Mouse (Mus musculus) layer of hippocampus, postnatal 36 days (tissue): ENCODE results near the gene Arl3. TPM values are rescaled to one million over a fixed set of nuclear protein-coding genes. Genes with fewer than 3 reads are reported as not detected.

Experiments used
- DNase-seq, 2 experiments: peaks; one replicate each; pipeline ENCODE4 v3.0.0; 2022
- total RNA-seq, 2 experiments: library from RNA; stranded (reverse); gene quantifications; 2 replicates each; pipeline ENCODE4 v1.2.3; 2021

Arl3 gene
- total RNA-seq, 2 experiments from 2014 or later, result 123 to 126 TPM

DNA sequence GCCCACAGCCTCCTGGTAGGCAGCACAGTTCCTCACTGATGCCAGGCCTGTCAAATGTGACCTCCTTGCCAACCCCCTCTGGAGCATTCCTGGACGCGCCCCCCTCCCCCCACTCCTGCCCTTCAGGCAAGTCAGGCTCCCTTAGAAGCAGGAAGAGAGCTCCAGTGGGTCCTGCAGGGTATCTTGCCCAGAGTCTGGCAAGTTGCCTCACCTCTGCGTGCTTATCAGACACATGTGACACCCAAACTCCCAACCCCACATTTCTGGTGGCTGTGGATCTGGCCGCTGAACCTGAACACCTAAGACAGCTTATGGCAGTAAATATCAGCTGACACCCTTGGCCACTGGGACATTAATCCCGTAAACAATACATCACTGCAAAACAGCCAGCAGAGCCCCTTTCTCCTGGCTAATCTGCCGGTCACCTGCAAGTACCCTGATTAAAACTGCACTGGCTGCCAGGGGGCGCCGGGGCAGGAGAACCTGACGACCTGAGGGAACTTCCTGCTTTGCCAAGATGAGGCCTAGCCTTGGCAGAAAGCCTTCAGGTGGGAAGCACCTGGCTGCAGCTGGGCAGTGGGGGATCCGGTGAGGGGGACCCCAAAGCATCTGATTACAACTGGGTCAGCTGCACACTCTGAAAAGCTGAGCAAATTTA lies 40.8 kb downstream of the Arl3 start:
- DNase-seq, result no peak

DNA sequence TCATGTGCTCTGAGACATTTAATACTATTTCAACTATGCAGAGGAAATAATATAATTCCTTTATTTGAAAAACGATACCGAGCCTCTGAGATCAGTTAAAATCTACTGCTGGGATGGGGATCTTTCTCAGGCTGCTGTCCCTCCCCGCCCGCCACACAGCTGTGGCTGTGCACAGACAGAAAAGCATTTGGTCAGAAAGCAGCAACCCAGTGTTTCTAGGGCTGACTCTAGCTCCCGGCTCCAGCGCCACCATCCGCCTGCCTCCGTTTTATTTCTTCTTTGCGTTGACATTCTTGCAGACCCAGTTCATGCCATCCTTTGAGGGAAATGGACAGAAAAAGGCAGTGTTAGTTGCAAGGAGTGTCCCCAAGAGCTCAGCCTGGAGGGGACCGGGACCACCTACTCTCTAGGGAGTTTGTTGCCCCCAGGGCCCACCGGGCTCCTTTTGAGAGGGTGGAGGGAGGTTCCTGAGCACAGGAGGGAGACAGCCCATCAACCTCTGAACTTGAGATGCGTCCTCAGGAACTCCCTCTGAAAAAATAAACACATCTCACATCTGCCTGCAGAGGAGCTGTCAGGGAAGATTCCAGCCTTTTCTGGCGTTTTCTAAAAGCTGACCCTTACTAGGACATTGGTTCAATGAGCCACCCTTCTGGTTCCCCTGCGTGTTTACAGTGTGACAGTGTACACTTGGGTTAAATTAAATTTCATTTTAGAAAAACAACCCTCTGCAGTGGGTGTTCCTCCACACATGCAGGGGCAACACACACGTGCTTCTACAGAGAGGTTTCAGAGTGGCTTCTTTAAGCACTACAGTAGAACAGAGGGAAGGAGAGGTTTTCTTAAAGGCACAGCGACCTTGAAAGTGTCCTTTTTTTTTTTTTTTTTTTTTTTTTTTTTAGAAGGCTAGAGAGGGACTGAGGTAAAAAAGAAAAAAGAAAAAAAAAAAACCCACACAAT lies 41.6 kb downstream of the Arl3 start:
- DNase-seq, result peak in 1 of 2 experiments; percentile 60

DNA sequence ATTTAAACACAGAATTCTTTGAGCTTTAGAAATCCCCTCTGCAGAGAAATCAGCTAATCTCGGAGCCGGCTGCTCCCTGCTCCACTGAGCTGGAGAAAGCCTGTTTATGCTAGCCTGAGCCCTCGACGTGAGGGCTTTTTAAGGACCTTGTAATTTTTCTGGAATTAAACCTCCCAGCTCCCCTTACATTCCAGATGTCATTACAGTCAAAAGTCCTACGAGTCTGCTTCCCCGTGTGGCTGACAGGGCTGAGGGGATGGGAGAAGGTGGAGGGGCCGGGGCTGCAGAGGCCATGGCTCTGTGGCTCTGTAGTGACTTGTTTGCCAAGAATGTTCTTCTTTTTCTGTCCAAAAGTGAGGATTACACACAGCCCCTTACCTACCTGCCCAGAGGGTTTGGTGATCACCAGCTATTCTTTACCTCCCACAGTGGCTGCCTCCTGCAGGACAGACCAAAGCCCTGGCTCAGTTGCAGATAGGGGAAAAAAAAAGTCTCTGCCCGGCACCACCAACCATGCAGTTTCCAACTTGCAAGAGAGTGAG lies 42.5 kb downstream of the Arl3 start:
- no peak for DNase-seq

DNA sequence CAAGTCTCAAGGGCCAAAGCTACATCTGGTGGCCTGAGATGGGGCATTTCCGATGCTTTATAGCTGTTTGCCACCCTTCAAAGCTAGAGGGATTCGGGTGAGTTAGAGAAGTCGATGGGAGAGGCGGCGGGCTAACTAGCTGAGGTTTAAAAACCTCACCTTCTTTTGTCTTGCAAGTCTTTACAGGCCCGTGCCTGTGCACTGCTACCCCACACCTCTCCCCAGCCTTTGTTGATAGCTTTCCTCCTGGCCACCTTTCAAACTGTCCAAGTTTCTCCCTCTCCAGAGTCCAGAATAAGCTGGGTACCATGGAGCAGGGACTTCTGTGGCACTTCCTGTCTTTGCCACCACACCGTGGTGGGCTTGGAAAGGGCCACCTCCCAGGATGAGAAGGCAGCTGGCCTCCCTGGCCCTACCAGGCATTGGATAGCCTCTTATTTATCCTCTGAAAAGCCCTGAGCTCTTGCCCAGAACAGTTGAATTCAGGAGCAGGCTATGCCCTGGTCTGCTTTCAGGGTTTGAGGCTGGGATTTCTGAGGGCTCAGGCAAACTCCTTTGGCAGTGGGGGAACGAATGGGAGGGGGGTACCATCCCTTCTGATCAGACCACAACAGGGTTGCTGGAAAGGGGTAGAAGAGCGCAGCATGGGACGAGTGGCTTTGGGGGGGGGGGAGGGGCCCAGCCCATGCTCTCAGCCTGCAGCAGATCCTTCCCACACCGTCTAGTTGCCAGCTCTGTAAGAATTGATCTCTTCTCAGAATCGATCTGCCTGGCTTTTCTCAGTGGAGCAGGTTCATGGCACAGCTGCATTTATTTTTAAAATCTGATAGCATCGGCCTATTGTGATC lies 43.2 kb downstream of the Arl3 start:
- DNase-seq, result no peak

DNA sequence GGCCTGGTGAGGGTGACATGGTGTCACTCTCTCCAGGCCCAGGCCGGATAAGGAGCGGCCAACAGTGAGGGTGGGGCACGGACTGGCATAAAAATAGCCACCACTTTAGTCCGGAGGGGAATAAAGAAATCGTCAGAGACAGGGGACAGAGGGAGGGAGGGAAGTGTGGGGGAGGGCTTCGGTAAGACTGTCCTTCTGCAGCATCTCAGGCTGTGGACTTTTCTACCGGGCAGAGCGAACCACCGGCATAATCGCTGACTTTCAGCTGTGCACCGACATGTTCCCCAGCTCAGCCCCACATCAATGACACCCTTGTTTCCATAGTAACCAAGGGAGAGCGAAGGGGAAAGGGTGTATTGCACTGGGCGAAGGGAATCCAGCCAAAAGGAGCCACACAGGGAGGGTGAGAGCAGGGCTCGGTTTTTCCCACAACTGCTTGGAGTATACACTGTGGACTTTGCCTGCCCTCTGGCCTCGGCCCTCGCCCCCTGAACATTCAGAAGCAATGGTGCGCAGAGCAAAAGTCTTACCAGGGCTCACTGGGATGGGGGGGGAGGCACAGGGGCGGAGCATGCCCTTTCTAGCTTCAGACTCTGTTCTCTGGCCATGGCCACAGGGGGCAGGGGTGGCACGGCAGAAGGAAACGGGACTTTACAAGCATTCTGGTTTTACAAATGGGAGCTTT lies 44.3 kb downstream of the Arl3 start:
- DNase-seq, result peak in 1 of 2 experiments; percentile 61

DNA sequence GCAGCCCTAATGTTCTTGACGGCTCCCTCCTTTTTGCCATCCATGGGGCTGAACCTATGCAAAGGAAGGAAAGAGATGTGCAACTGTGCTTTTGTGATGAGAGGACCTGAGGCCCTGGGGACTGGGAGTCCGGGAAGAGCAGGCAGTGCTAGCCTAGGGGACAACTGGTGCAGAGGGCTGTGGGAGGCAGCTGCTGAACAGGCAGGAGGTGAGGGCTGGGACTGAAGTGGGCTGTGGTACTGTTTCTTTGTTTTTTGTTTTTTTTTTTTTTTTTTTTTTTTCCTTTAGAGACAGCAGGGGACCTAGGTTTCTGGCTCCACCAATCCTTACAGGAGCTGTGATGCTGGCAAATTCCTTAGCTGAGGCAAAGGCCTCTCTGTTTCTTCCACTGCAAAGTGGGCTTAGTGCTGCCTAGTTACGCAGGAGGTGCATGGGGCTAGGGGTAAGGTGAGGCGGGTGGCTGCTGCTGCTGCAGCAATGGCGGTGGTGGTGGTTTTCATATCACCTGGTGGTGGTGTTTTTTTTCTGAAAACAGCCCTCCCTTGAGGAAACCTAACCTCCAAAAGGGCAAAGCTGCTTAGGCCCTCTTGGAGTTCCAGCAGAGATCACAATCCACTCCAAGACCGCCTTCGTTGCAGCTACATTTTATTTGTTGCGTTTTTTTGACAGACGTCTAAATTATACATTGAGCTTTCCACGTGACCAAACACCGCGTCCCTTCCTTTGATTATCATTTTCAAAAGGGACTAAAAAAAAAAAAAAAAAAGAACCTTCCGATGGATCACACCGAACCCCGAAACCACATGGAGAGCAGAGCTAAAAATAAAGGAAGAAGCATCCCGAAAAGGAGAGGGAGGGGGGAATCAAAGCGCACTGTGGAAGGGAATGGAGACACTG lies 45.1 kb downstream of the Arl3 start:
- no peak for DNase-seq

DNA sequence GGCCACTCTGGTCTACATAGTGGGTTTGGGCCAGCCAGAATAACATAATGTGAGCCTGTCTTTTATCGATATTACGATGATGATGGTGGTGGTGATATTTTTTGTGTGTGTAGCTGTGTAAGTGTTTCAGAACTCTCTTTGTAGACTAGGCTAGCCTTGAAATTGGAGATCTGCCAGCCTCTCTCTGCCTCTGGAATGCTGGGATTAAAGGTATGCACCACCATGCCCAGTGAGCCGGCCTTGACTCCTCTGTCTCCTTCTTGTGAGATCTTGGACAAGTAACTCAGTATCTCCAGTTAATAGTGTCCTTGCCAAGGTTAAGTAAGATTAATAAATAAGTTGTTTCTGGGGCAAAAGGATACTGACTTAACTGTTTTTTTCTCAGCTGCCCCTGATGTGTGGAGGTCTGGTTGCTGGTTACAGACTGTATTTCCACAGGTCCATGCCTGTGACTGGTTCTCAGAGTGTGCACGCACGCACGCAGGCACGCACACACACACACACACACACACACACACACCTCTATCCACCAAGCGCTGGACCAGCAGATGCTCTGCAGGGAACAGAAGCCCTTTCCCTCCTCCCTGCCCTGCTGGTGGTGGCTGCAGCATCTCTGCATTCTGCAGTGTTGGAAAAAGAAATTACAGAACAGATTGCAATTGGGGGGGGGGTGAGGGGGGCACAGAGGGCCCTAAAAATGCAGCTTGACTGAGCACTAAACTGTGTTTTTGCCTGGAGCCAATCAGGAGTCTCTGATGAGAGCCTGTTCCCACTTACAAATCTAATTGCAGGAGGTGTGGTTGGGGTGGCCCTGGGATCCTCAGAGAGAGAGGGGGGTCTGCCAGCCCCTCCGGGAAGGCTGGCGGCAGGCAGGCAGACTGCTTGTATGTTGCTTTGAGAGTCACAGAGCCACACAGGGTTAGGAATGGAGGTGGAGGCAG lies 47.0 kb downstream of the Arl3 start:
- DNase-seq, result no peak

DNA sequence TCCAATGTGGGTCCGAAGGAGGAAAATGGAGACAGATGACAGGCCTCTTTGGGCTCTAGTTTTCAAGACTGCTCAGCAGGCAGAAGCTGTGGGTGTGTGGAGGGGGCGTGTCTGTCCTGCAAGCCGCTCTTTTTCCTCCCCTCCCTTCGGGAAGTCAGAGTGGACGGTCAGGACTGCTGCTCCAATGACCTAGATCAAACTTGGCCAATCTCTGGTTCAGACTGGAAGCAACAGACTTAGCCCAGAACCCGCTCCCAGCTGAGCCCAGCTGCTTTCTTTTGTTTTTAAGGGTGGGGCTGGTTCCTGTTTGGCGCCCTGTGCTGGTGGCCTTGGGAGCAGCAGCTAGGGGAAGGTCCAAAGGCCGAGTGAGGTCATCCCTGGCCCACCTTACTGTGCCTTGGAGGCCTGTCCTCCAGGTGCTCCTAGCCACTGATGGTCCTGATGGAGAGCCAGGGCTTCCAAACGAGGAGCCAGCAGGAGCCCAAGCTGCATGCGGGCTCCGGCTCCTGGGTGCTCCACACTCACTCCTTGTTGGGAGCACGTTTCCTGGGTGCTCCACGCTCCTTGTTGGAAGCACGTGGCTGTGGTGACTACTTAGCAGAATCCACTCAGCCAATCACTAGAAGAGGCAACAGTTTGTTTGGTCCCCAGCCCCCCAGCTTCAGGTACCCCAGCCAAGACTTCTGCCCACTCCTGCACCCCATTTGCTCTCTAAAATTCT lies 48.2 kb downstream of the Arl3 start:
- no peak for DNase-seq

DNA sequence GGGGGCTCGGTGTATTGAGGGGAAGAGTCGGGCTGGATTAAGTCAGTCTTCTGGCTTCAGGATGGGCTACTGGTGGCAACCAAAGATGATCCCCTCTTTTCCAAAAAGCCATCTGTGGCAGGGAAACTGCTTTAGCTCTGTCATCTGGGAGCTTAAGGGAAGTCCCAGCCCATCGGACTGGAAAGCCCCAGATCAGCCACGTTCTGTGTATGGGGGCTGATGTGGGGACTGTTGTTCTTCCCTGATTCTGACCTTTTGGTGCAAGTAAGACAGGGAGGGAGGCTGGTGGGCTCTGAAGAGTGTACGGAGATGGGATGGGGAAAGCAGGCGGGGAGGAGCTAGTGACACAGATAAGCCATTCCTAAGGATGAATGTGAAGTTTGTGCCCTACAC lies 48.9 kb downstream of the Arl3 start:
- no peak for DNase-seq

DNA sequence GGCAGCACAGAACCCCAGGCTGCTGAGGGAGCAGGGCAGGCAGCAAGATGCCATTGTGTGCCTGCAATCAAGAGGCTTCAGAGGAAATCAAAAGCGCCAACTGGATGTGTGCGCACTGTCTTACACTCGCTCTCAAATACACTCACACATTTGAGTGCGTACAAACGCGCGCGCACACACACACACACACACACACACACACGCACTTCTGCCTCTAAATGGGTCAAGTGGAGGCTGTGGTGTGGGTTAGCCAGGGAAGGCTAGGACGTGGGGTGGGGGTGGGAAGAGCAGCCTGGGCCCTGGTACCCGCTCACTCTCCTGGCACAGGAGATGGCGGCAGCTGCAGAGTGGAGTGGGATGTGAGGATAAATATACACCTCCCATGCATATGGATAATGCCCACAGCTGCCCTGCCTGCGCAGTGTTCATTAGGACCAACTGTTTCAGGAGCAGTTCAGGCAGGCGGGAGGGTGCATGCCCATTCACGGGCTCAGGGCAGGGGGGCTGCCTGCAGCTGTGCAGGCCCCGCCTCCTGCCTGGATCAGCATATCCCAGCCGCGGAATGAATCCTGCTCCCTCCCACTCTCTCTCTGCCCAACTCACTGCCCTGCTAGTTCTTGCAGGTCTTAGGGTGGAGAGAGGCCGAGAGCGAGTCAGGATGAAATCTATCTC lies 49.4 kb downstream of the Arl3 start:
- DNase-seq, result peak; percentile 66 to 79

DNA sequence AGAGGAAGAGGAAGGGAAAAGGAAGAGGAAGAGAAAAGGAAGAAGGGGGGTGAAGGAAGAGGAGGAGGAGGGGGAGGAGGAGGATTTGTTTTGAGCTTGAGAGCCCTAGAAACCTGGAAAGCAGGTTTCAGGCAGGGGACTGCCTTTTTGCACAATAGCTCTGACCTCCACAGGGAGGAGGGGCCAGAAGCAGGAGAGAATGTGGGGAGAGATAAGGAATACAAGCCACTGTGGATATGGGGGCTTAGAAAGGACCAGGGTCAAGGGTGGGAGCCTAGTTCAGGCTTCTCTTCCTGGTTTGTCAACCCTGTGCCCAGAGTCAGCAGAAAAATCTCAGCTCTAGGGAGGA lies 49.9 kb downstream of the Arl3 start:
- DNase-seq, result no peak

DNA sequence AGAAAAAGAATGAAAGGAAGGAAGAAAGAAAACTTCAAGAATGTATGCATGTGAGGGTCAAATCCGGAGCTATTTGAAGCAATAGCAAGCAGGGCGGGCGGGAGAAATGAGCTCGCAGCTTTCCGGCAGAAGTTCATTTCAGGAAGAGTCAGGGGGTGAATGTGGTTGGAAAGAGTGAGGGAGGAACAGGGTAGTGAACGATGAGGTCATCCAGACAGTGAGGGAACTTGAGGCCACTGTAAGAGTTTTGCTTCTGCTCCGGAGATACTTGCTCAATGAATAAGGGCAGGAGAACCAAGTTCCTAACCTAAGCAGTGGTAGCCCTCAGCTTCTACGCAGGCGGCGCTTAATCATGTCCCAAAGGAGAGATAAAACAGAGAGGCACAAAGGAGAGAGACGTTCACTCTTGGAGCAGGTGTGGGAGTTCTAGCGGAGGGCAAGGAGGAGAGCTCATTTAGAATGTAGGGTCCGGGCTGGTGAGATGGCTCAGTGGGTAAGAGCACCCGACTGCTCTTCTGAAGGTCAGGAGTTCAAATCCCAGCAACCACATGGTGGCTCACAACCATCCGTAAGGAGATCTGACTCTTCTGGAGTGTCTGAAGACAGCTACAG lies 50.5 kb downstream of the Arl3 start:
- no peak for DNase-seq

DNA sequence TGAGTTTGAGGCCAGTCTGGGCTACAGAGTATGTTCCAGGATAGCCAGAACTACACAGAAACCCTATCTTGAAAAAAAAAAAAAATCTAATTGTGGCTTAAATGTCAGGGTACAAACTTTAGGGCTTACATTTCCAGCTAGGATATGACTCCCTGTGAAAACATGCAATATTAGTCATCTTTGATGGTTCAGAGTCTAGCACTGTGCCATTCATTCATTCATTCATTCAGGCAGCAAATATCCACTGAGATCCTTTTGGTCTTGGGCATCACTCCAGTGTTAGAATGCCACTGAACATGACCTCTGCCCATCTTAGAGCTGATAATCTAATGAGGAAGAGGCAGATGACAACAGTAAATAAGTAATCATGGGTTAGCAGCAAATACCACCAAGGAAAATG lies 51.3 kb downstream of the Arl3 start:
- no peak for DNase-seq

DNA sequence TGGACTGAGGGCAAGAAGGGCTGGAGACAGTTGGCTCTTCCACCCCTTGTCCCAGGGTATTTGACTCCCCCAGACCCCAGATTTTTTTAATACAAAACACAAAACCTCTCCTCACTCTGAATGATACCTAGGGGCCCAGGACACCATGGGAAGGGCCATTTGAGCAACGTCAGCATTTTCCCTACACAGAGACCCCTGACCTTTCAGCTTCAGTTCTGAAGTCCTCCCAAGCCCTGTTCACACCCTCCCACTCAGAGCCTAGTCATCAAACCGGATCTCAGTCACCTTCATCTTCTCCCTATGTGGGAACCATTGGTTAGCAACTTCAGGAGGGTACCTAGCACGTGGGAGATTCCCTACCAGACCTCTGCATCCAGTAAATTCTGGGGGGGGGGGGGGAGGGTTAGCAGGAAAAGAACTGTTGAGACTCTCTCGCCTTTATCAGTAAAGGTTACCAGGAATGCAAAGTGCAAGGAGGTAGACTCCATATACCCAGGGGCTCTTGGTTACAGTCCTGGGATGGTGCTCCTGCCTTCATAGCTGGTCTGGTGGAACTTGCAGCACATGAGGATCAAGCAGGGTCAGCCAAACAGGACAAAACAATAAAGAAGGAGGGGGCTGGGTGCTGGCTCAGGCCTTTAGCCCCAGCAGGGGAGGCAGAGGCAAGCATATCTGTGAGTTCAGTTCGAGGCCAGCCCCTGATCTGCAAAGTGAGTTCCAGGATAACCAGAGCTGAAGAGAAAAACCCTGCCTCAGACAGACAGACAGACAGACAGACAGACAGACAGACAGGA lies 54.0 kb downstream of the Arl3 start:
- no peak for DNase-seq

DNA sequence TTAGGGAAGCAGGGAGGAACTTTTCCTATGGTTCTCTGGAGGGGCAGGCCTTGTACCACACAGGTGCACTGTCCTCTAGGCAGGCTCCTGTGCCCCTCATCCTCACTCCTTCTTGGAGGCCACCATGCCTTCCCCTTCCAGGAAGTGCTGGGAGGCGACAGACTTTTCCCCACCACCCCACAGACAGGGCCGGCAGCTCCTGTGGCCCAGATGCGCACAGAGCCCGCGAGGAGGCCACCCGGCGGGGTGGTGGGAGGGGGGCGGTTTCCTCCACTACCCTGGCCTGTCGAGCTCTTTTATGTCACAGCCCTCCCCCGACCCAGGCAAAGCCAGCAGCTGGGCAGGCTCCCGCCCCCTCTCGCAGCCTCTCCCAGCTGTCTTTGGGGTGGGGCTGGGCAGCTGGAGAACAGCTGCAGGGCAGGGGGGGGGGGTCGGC lies 54.6 kb downstream of the Arl3 start:
- no peak for DNase-seq

DNA sequence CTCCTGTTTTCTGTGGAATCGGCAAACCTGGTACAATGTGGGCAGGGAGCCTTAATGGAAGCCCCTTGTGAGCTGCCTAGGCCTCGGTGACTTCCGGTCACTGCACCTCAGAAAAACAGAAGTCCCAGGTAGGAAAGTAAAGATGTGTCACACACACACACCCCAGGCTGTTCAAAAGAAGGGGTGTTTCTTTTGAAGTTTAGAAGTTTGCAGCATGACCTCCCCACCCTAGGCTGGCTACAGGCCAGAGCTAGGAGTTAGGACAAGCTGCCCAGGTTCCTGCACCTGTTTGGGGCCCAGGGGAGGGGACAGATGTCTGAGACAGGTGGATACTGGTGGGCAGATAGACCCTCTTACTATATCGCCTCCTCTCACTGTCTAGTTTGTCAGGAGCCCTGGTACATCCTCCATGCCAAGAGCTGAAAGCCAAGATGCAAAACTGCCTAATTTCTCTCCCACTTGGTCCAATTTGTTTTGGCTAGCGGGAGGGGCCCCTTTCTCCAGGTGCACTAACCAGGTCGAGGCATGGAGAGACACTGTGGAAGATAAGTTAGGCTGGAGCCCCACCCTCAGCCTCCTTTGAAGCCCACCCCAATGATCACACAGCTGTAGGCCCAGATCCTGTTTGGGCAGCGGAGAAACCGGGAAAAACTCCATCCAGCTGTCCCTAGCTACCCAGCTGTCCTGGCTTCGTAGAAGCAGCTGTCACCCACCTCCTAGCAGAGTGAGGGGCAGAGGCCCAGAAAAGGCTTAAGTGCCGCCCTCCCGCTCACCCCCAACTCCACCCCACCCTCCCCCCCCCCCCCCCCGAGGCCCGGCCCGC lies 55.3 kb downstream of the Arl3 start:
- DNase-seq, result no peak
